Mouse (Mus musculus) heart, adult 2 months (tissue): Measurements from ENCODE around the gene Chuk. TPM values are rescaled to one million over a fixed set of nuclear protein-coding genes. Genes with fewer than 3 reads are reported as not detected.

ENCODE experiments used
- DNase-seq, 2 experiments: peaks; one replicate each; pipeline ENCODE4 v3.0.0; 2021
- H3K27ac ChIP-seq: fragments of 200-600 bp; 2 replicates; pipeline ENCODE4 v1.8.1; 2022
- H3K27me3 ChIP-seq: fragments of 200-500 bp; 2 replicates; pipeline ENCODE4 v1.6.1; 2012; ENCODE audit warnings: mild to moderate bottlenecking, low read length, inconsistent platforms, mixed read lengths; ENCODE audit not compliant: control insufficient read depth, insufficient read depth
- H3K36me3 ChIP-seq: fragments of 200-500 bp; 2 replicates; pipeline ENCODE4 v1.6.1; 2012; ENCODE audit warnings: low read length, inconsistent platforms; ENCODE audit not compliant: control insufficient read depth, insufficient read depth
- H3K4me1 ChIP-seq: fragments of 200-500 bp; 2 replicates; pipeline ENCODE4 v1.6.1; 2011; ENCODE audit warnings: low read length; ENCODE audit not compliant: control insufficient read depth, insufficient read depth
- H3K4me3 ChIP-seq: fragments of 200-600 bp; 2 replicates; pipeline ENCODE4 v1.8.1; 2022
- H3K79me2 ChIP-seq: fragments of 200-500 bp; replicated peaks from 2 replicates; pipeline ENCODE4 v1.6.1; 2012; ENCODE audit warnings: mild to moderate bottlenecking, inconsistent platforms, low read length, moderate library complexity, mixed read lengths; ENCODE audit not compliant: control insufficient read depth, insufficient read depth
- H3K9ac ChIP-seq: fragments of 200-500 bp; 2 replicates; pipeline ENCODE4 v1.6.1; 2012; ENCODE audit warnings: low read depth, mild to moderate bottlenecking, control low read depth, inconsistent platforms, low read length, mixed read lengths
- CTCF ChIP-seq: fragments of 200-600 bp; IDR thresholded peaks from 2 replicates; pipeline ENCODE4 v1.8.1; 2022; ENCODE audit warnings: antibody characterized with exemption, mild to moderate bottlenecking, moderate library complexity
- EP300 ChIP-seq: fragments of 200-500 bp; IDR thresholded peaks from 2 replicates; pipeline ENCODE4 v1.6.1; 2011; ENCODE audit warnings: low read depth, low read length, control low read depth; ENCODE audit not compliant: insufficient read depth
- POLR2A ChIP-seq: fragments of 200-500 bp; IDR thresholded peaks from 2 replicates; pipeline ENCODE4 v1.6.1; 2011; ENCODE audit warnings: mild to moderate bottlenecking, low read depth, low read length, control low read depth; ENCODE audit not compliant: insufficient read depth
- WGBS: fragments of 180-500 bp; shearing (Covaris S2); methylation state at CpG from one replicate; pipeline ENCODE4 v1.1.7; 2018; 5-methylcytosine and 5-hydroxymethylcytosine counted together
- intact Hi-C: fragments of 180-260 bp; cut with DNase I; formaldehyde crosslinking; loops from one replicate; pipeline ENCODE4 v1.15.1; 2025
- polyA plus RNA-seq: library from polyadenylated mRNA; depleted of rRNA; stranded (reverse); fragments of >200 nt; gene quantifications from 2 replicates; pipeline ENCODE4 v1.2.3, GENCODE M21; 2012
- total RNA-seq, 2 experiments: library from RNA; stranded (reverse); gene quantifications; 2 replicates each; pipeline ENCODE4 v1.2.3; 2021

Gene Chuk
- total and polyA plus RNA-seq, 3 experiments, result 13.9 to 32.5 (median 31.2) TPM

DNA sequence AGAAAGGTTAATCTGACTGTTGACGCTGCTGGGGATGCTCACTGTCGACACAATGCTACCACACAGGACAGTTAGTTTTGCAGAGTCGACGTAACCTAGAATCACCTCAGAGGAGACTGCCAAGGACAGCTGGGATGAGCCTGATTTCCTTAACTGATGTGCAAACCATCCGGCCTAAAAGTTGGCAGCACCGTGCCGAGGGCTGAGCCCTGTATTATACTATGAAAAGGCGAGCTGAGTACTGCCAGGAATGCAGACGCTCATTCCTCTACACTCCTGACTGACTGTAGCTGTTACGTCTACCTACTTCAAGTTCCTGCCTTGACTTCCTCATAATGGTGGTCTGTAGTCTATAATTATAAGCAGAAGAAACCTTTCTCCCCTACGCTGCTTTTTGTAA, 32.3 kb downstream of the Chuk start:
- TF ChIP-seq POLR2A, result no peak
- no peak for TF ChIP-seq CTCF
- no peak for TF ChIP-seq EP300
- Histone ChIP-seq H3K79me2 (no peaks in the 10 kb centered on the region; the same call in 1 of the 2 replicates), H3K27ac (no peak overlapping the region), H3K36me3 (no peaks in the 10 kb centered on the region; the same call in 1 of the 2 replicates), H3K27me3 (no peaks in the 10 kb centered on the region), H3K4me3 (no peak overlapping the region), H3K9ac (no peak overlapping the region), H3K4me1 (no peaks in the 10 kb centered on the region)
- no peak for DNase-seq
- WGBS, result 80% methylated on average over 11 of the region's 11 CpGs
- intact Hi-C loops, result loop anchor here (10.0 kb wide), 1 partner anchor 320 kb away; the partner anchor contains the start of genes Cox15 and Cutc

DNA sequence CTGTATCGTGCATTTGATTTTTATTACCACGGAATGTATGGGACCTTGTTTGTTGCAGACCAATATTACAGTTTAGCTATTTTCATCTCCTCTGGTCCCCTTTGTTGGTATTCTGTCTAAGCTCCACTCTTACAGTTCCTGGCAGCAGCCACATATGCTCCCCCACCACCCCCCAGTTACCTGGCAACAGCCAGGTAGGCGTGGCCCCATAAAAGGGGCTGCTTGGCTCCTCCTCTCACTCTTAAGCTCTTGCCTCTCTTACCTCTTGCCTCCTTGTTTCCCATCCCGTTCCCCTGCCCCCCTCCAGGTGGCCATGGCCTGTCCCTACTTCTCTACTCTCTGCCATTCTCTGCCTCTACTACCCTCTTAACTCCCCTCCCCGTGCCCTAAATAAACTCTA, 36.1 kb downstream of the Chuk start:
- no peak for TF ChIP-seq CTCF
- TF ChIP-seq POLR2A, result no peak
- no peak for TF ChIP-seq EP300
- 80% methylated on average over 5 of the region's 5 CpGs for WGBS
- intact Hi-C loops, result loop anchor here (10.0 kb wide), 1 partner anchor 316 kb away; the partner anchor contains the start of genes Cox15 and Cutc
- Histone ChIP-seq H3K27ac (no peak overlapping the region), H3K4me1 (peaks cover 2% of the 10 kb centered on the region), H3K9ac (no peak overlapping the region), H3K27me3 (no peaks in the 10 kb centered on the region), H3K36me3 (no peaks in the 10 kb centered on the region; the same call in none of the 2 replicates), H3K4me3 (no peak overlapping the region), H3K79me2 (no peaks in the 10 kb centered on the region; the same call in 1 of the 2 replicates)
- DNase-seq, result no peak

DNA sequence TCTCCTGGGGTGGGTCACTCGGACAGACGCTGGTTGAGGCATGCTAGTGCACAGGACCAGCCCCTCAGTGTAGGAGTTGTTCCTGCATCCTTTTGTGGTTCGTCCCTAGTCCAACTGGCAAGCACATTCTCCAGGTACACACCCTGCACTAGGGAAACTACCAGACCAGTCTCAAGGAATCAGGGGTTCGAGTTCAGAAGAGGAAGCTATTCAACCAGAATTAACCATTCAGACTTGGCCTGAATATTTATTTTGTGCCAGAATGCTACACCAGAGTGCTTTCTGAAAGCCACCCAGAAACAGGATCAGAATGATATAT, 37.4 kb downstream of the Chuk start:
- intact Hi-C loops, result loop anchor here (2.0 to 10.0 kb wide), 2 partner anchors 37 to 315 kb away; partner anchors contain the start of genes Chuk, Cox15 and Cutc
- Histone ChIP-seq H3K36me3 (no peaks in the 10 kb centered on the region; the same call in 1 of the 2 replicates), H3K27ac (peak overlapping the region; percentile 76), H3K79me2 (no peaks in the 10 kb centered on the region), H3K27me3 (no peaks in the 10 kb centered on the region), H3K4me3 (peak overlapping the region; percentile 79), H3K9ac (peak overlapping the region; percentile 88), H3K4me1 (peaks cover 2% of the 10 kb centered on the region)
- DNase-seq, result no peak
- TF ChIP-seq POLR2A, result no peak
- no peak for TF ChIP-seq EP300
- TF ChIP-seq CTCF, result no peak
- 7% methylated on average over 4 of the region's 4 CpGs for WGBS

DNA sequence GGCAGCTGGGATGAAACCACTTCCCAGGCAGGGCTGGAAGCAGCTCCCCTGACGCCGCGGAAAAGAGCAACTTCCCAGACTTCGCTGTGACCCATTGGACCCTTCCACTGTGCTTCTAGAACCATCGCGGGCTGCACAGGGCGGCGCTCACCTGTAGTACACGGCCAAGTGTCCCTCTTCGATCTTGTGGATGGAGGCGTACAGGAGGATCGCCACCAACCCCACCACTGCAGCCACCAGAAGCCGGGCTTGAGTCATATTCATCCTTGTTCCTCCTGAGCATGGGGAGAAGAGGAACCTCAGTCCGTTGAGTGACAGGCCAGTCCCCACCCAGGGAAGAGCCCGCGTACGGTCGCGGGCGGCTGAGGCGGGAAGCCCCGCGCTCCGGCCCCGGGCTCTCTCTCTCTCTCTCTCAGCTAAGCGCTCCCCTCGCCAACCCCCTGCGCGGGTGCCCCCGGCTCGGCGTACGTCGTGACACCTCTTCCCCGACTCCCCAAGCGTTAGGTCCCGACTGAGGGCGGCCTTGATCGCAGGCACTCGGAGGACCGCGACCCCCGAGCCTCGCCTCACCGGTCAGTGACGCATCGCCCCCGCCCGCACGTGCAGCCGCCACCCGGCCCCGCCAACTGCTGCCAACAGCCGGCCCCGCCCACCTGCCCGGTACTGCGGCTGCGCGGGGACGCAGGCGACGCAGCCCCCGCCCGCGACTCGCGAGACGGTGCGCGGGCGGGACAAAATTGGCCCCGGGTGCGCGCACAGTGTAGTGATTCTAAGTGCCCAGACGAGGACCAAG, 38.0 kb downstream of the Chuk start, which contains the start of gene Erlin1:
Gene Erlin1 (minus strand): TSS at position 665 of the 793 bp plus-strand sequence.
- H3K9ac ChIP-seq, result peak within 1 kb of the TSS; percentile 88
- under 1% methylated on average over 75 of the region's 75 CpGs for WGBS
- H3K79me2 ChIP-seq, result no peaks in the 10 kb centered on the region
- peak; percentile 93 to 96 for DNase-seq
- peak within 1 kb of the TSS; percentile 76 for H3K27ac ChIP-seq
- peak within 1 kb of the TSS; percentile 79 for H3K4me3 ChIP-seq
- intact Hi-C loops, result loop anchor here (2.0 kb wide), 1 partner anchor 37 kb away; the partner anchor contains the start of gene Chuk
- H3K4me1 ChIP-seq, result peaks cover 2% of the 10 kb centered on the region
- no peaks in the 10 kb centered on the region; the same call in 1 of the 2 replicates for H3K36me3 ChIP-seq
- TF ChIP-seq EP300, result no peak
- TF ChIP-seq POLR2A, result peak; percentile 18; the same call in 1 of the 2 replicates
- no peak for TF ChIP-seq CTCF
- no peaks in the 10 kb centered on the region for H3K27me3 ChIP-seq

DNA sequence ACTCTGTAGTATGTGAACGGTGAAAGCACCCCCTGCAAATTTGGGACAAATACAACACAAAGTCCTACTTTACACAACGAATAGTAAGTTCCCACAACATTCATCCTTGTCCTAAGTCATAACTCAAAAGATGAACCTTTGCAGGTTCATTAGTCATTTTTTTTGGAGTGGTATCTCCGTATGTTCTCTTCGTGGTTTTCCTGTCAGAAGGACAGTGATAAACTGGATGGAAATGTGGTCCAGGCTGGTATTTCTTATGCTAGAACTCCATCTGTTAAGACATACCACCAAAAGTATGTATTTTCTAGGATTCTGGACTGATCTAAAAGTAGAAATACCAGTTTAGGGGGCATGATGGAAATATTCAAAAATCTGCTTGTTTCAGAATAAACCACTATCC, 39.0 kb downstream of the Chuk start:
- peak overlapping the region; percentile 79; the same call in 1 of the 2 replicates for H3K4me3 ChIP-seq
- no peak overlapping the region for H3K9ac ChIP-seq

More for the DNA sequence above, 39.0 kb downstream of the Chuk start:
- H3K79me2 ChIP-seq, result no peaks in the 10 kb centered on the region
- no peak for DNase-seq
- intact Hi-C loops, result loop anchor here (2.0 kb wide), 1 partner anchor 39 kb away; the partner anchor contains the start of gene Chuk
- peaks cover 2% of the 10 kb centered on the region for H3K4me1 ChIP-seq
- TF ChIP-seq EP300 (no peak), POLR2A (no peak), CTCF (no peak)
- no peaks in the 10 kb centered on the region; the same call in 1 of the 2 replicates for H3K36me3 ChIP-seq
- 87% methylated on average over 4 of the region's 4 CpGs for WGBS
- H3K27me3 ChIP-seq, result no peaks in the 10 kb centered on the region
- no peak overlapping the region for H3K27ac ChIP-seq
